8 mouse cellular contexts compared by ENCODE assay signal in the genomic region with DNA sequence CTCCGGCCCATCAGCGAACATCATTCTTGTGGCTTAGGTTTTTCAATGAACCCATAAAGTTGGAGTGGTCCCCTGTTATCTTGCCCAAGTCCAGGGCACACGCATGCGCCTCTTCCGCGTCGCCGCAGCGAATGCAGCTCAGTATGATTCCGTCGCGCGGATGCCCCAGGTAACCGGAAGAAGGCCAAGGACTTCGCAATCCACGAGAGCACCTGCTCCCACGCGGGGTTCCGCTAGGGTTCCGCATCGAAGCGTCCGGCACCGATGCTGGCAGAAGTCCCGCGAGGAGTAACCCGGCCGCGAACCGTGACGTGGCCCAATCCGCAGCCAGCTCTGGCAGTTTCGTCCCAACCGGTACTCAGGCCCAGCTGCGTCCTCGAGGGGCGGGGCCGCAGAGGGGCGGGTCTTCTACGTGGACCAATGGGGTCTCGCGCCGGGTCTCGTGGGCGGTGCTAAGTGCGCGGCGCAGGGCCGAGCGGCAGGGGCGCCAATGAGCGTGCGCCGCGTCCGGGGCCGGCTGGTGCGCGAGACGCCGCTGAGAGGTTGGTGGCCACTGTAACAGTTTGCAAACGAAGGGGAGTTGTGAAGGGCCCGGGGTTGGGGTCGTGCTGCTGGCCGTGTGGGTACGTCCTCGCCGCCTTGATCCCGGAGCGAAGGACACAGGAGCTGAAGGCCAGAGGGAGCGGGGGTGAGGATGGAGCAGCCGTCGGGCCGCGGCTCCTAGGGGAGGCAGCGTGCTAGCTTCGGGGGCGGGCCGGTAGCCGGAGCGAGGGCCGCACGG. TPM values are rescaled to one million over a fixed set of nuclear protein-coding genes. Genes with fewer than 3 reads are reported as not detected.
DNase-seq lines count a peak whose midpoint lies in the region; ATAC-seq lines count a peak whose summit lies in the region.

A gene (plus strand): TSS at position 437 of the 781 bp plus-strand sequence.

- H3K4me2 ChIP-seq in heart, embryonic 13.5 days = peak within 1 kb of the TSS; percentile 96
- peak within 1 kb of the TSS; percentile 92 for H3K4me2 ChIP-seq in liver, embryonic 12.5 days
- peak within 1 kb of the TSS; percentile 80 for H3K4me2 ChIP-seq in stomach, embryonic 15.5 days

- under 1% methylated on average over 82 of the region's 83 CpGs for WGBS in heart, embryonic 13.5 days
- under 1% methylated on average over 83 of the region's 83 CpGs for WGBS in liver, embryonic 12.5 days (ENCODE audit: insufficient replicate concordance)
- under 1% methylated on average over 83 of the region's 83 CpGs for WGBS in stomach, embryonic 15.5 days

- H3K4me3 ChIP-seq in brown adipose tissue, adult 24 weeks (ENCODE audit: insufficient read depth, low read depth, low read length) = peak within 1 kb of the TSS; percentile 86
- H3K4me3 ChIP-seq in heart, embryonic 13.5 days = peak within 1 kb of the TSS; percentile 68
- H3K4me3 ChIP-seq in liver, embryonic 12.5 days = peak within 1 kb of the TSS; percentile 79
- peak within 1 kb of the TSS; percentile 78 for H3K4me3 ChIP-seq in stomach, embryonic 15.5 days (replicated peaks)

- peak; percentile 99 for DNase-seq in CD4-positive, CD25-positive, alpha-beta regulatory T cell, adult 2 months (ENCODE audit: low read depth, low spot score)
- DNase-seq in fat pad, adult 2 months (ENCODE audit: extremely low read depth, low read depth, low spot score) = peak; percentile 66
- peak; percentile 100 for DNase-seq in kidney, postnatal 10 days
- DNase-seq in natural killer cell, adult 2 months (ENCODE audit: low spot score in 2 of 2) = peak; percentile 100

- no peaks in the 10 kb centered on the region for H3K9me3 ChIP-seq in heart, embryonic 13.5 days
- no peaks in the 10 kb centered on the region for H3K9me3 ChIP-seq in liver, embryonic 12.5 days (replicated peaks)
- no peaks in the 10 kb centered on the region for H3K9me3 ChIP-seq in stomach, embryonic 15.5 days

- peak within 1 kb of the TSS; percentile 88 for H3K9ac ChIP-seq in heart, embryonic 13.5 days
- H3K9ac ChIP-seq in liver, embryonic 12.5 days = peak within 1 kb of the TSS; percentile 86
- H3K9ac ChIP-seq in stomach, embryonic 15.5 days = peak within 1 kb of the TSS; percentile 86

- peaks cover 6% of the 10 kb centered on the region; the same call in 1 of the 2 replicates for H3K4me1 ChIP-seq in brown adipose tissue, adult 24 weeks (ENCODE audit: control insufficient read depth, insufficient read depth, insufficient read length, low read length)
- peaks cover 26% of the 10 kb centered on the region for H3K4me1 ChIP-seq in heart, embryonic 13.5 days
- peaks cover 34% of the 10 kb centered on the region for H3K4me1 ChIP-seq in liver, embryonic 12.5 days
- peaks cover 14% of the 10 kb centered on the region; the same call in 1 of the 2 replicates for H3K4me1 ChIP-seq in stomach, embryonic 15.5 days

- no peaks in the 10 kb centered on the region for H3K27me3 ChIP-seq in heart, embryonic 13.5 days (replicated peaks)
- H3K27me3 ChIP-seq in liver, embryonic 12.5 days (replicated peaks) = no peaks in the 10 kb centered on the region
- no peaks in the 10 kb centered on the region for H3K27me3 ChIP-seq in stomach, embryonic 15.5 days (replicated peaks)

- peak; percentile 98 for ATAC-seq in heart, embryonic 13.5 days (ENCODE audit: extremely low read depth, insufficient number of reproducible peaks, low FRiP score, low TSS enrichment)
- peak; percentile 94 for ATAC-seq in liver, embryonic 12.5 days
- ATAC-seq in stomach, embryonic 15.5 days (ENCODE audit: insufficient read depth, low FRiP score, low read depth) = peak; percentile 97

- peaks cover 37% of the 10 kb centered on the region for H3K36me3 ChIP-seq in heart, embryonic 13.5 days
- H3K36me3 ChIP-seq in liver, embryonic 12.5 days = peaks cover 38% of the 10 kb centered on the region
- H3K36me3 ChIP-seq in stomach, embryonic 15.5 days = peaks cover 32% of the 10 kb centered on the region

- H3K27ac ChIP-seq in brown adipose tissue, adult 24 weeks (replicated peaks; ENCODE audit: low read depth, low read length) = peak within 1 kb of the TSS; percentile 77
- H3K27ac ChIP-seq in heart, embryonic 13.5 days (replicated peaks) = peak within 1 kb of the TSS; percentile 83
- peak within 1 kb of the TSS; percentile 85 for H3K27ac ChIP-seq in liver, embryonic 12.5 days
- peak within 1 kb of the TSS; percentile 83 for H3K27ac ChIP-seq in stomach, embryonic 15.5 days

RNA-seq across cellular contexts. Expression of the gene that starts here (rescaled TPM):
- polyA plus RNA-seq in brown adipose tissue, adult 24 weeks (2012; ENCODE audit: insufficient read depth, insufficient read length, missing spikeins) = 30.8 and 42.2 TPM in 2 replicates
- 16.0 and 17.5 TPM in 2 replicates for polyA plus RNA-seq in heart, embryonic 13.5 days (2015; fragmentation: Nextera tagmentation; extraction: Ambion mirVana)
- 24.4 and 26.4 TPM in 2 replicates for polyA plus RNA-seq in liver, embryonic 12.5 days (2016; fragmentation: Nextera tagmentation; extraction: Ambion mirVana)
- 30.6 and 36.2 TPM in 2 replicates for polyA plus RNA-seq in stomach, embryonic 15.5 days (2015; fragmentation: Nextera tagmentation; extraction: Ambion mirVana)

Comparison
In these comparisons a context has a peak if more than half of its experiments do, and no peak if none do; other contexts are left out.
1. Peak in every context shown above with its lines: DNase-seq, ATAC-seq, H3K4me3 ChIP-seq and H3K27ac ChIP-seq.